Mouse (Mus musculus): ENCODE results near the gene Mrpl49. TPM values are rescaled to one million over a fixed set of nuclear protein-coding genes. Genes with fewer than 3 reads are reported as not detected.

The Mrpl49 gene
- total and polyA plus RNA-seq, 3 experiments = 23.5 to 39.0 (median 37.1) TPM

GRCm38 (mm10) chr19:6066571-6066970 lies 9.0 kb upstream of the Mrpl49 start:
- no peaks in the 10 kb centered on the region for H3K27me3 ChIP-seq (ENCODE audit: control insufficient read depth, insufficient read depth, low read length)
- no peak overlapping the region for H3K9ac ChIP-seq (ENCODE audit: low read depth, low read length)
- no peak overlapping the region for H3K27ac ChIP-seq
- no peak overlapping the region for H3K4me3 ChIP-seq
- H3K79me2 ChIP-seq (replicated peaks; ENCODE audit: control insufficient read depth, insufficient read depth, low read length) = no peaks in the 10 kb centered on the region
- DNase-seq = no peak
- TF ChIP-seq POLR2A (IDR thresholded peaks at IDR 0.05; ENCODE audit: insufficient read depth, low read depth, low read length) = no peak
- TF ChIP-seq CTCF (IDR thresholded peaks at IDR 0.05) = no peak
- TF ChIP-seq EP300 (IDR thresholded peaks at IDR 0.05; ENCODE audit: insufficient read depth, low read depth, low read length) = no peak
- H3K36me3 ChIP-seq (ENCODE audit: control insufficient read depth, insufficient read depth, low read length) = no peaks in the 10 kb centered on the region
- intact Hi-C loops (cut with DNase I) = no loop called here
- H3K4me1 ChIP-seq (ENCODE audit: control insufficient read depth, insufficient read depth, low read length) = peaks cover 5% of the 10 kb centered on the region; the same call in 1 of the 2 replicates
- WGBS = 25% methylated on average over 5 of the region's 5 CpGs

- WGBS = 91% methylated on average over 6 of the region's 6 CpGs
- Histone ChIP-seq H3K27ac (no peak overlapping the region), H3K9ac (ENCODE audit: low read depth, low read length) (no peak overlapping the region), H3K79me2 (replicated peaks; ENCODE audit: control insufficient read depth, insufficient read depth, low read length) (no peaks in the 10 kb centered on the region), H3K4me1 (ENCODE audit: control insufficient read depth, insufficient read depth, low read length) (peaks cover 8% of the 10 kb centered on the region; the same call in 1 of the 2 replicates), H3K4me3 (no peak overlapping the region), H3K27me3 (ENCODE audit: control insufficient read depth, insufficient read depth, low read length) (no peaks in the 10 kb centered on the region), H3K36me3 (ENCODE audit: control insufficient read depth, insufficient read depth, low read length) (peaks cover 4% of the 10 kb centered on the region; the same call in 1 of the 2 replicates)
- DNase-seq = peak in 1 of 2 experiments; percentile 12
- intact Hi-C loops (cut with DNase I) = no loop called here
- TF ChIP-seq POLR2A (IDR thresholded peaks at IDR 0.05; ENCODE audit: insufficient read depth, low read depth, low read length) (no peak), CTCF (IDR thresholded peaks at IDR 0.05) (no peak), EP300 (IDR thresholded peaks at IDR 0.05; ENCODE audit: insufficient read depth, low read depth, low read length) (no peak)
These were observed 5.5 kb upstream of the Mrpl49 start for GRCm38 (mm10) chr19:6063081-6063480.

- Histone ChIP-seq H3K27ac (no peak overlapping the region; the same call in 1 of the 2 replicates), H3K9ac (ENCODE audit: low read depth, low read length) (peak overlapping the region; percentile 78; the same call in 1 of the 2 replicates), H3K27me3 (ENCODE audit: control insufficient read depth, insufficient read depth, low read length) (no peaks in the 10 kb centered on the region), H3K4me1 (ENCODE audit: control insufficient read depth, insufficient read depth, low read length) (peaks cover 8% of the 10 kb centered on the region; the same call in 1 of the 2 replicates), H3K79me2 (replicated peaks; ENCODE audit: control insufficient read depth, insufficient read depth, low read length) (no peaks in the 10 kb centered on the region), H3K4me3 (peak overlapping the region; percentile 83), H3K36me3 (ENCODE audit: control insufficient read depth, insufficient read depth, low read length) (peaks cover 4% of the 10 kb centered on the region; the same call in 1 of the 2 replicates)
- TF ChIP-seq POLR2A (IDR thresholded peaks at IDR 0.05; ENCODE audit: insufficient read depth, low read depth, low read length) (no peak), EP300 (IDR thresholded peaks at IDR 0.05; ENCODE audit: insufficient read depth, low read depth, low read length) (no peak), CTCF (IDR thresholded peaks at IDR 0.05) (no peak)
- intact Hi-C loops (cut with DNase I) = no loop called here
- no peak for DNase-seq
- 54% methylated on average over 5 of the region's 5 CpGs for WGBS
These were observed 4.8 kb upstream of the Mrpl49 start for GRCm38 (mm10) chr19:6062418-6062817.

GRCm38 (mm10) chr19:6061641-6062302 lies 4.2 kb upstream of the Mrpl49 start:
- DNase-seq = peak; percentile 42 to 54
- peak overlapping the region; percentile 87 for H3K27ac ChIP-seq
- peak overlapping the region; percentile 83 for H3K4me3 ChIP-seq
- intact Hi-C loops (cut with DNase I) = loop anchor here (1.0 kb wide), 1 partner anchor 16 kb away; the partner anchor contains the start of gene Vps51
- peak overlapping the region; percentile 78 for H3K9ac ChIP-seq (ENCODE audit: low read depth, low read length)
- peaks cover 4% of the 10 kb centered on the region for H3K36me3 ChIP-seq (ENCODE audit: control insufficient read depth, insufficient read depth, low read length)
- TF ChIP-seq CTCF (IDR thresholded peaks at IDR 0.05) (no peak), EP300 (IDR thresholded peaks at IDR 0.05; ENCODE audit: insufficient read depth, low read depth, low read length) (no peak), POLR2A (IDR thresholded peaks at IDR 0.05; ENCODE audit: insufficient read depth, low read depth, low read length) (no peak)
- peaks cover 8% of the 10 kb centered on the region for H3K4me1 ChIP-seq (ENCODE audit: control insufficient read depth, insufficient read depth, low read length)
- H3K27me3 ChIP-seq (ENCODE audit: control insufficient read depth, insufficient read depth, low read length) = no peaks in the 10 kb centered on the region
- under 1% methylated on average over 44 of the region's 44 CpGs for WGBS
- H3K79me2 ChIP-seq (replicated peaks; ENCODE audit: control insufficient read depth, insufficient read depth, low read length) = no peaks in the 10 kb centered on the region

GRCm38 (mm10) chr19:6061021-6061533 lies 3.5 kb upstream of the Mrpl49 start, which contains the start of gene Znhit2:
Znhit2 (plus strand) TSS chr19:6061192.
- under 1% methylated on average over 58 of the region's 58 CpGs for WGBS
- intact Hi-C loops (cut with DNase I) = loop anchor here (1.0 kb wide), 1 partner anchor 16 kb away; the partner anchor contains the start of gene Vps51
- Histone ChIP-seq H3K4me1 (ENCODE audit: control insufficient read depth, insufficient read depth, low read length) (peaks cover 8% of the 10 kb centered on the region), H3K79me2 (replicated peaks; ENCODE audit: control insufficient read depth, insufficient read depth, low read length) (no peaks in the 10 kb centered on the region), H3K4me3 (peak within 1 kb of the TSS; percentile 83), H3K27me3 (ENCODE audit: control insufficient read depth, insufficient read depth, low read length) (no peaks in the 10 kb centered on the region), H3K27ac (peak within 1 kb of the TSS; percentile 87), H3K36me3 (ENCODE audit: control insufficient read depth, insufficient read depth, low read length) (peaks cover 4% of the 10 kb centered on the region), H3K9ac (ENCODE audit: low read depth, low read length) (peak within 1 kb of the TSS; percentile 78)
- TF ChIP-seq POLR2A (IDR thresholded peaks at IDR 0.05; ENCODE audit: insufficient read depth, low read depth, low read length) (peak; percentile 78), CTCF (IDR thresholded peaks at IDR 0.05) (peak; percentile 44), EP300 (IDR thresholded peaks at IDR 0.05; ENCODE audit: insufficient read depth, low read depth, low read length) (0 out of 2 replicates have a peak, but pooled peaks have one; percentile 34)
- peak; percentile 94 to 96 for DNase-seq

Measured in heart, adult 2 months (tissue).